Mouse (Mus musculus) urinary bladder, postnatal 14 days (tissue): ENCODE results near the gene Nog.

Experiments
- DNase-seq: peaks from one replicate; pipeline ENCODE4 v3.0.0; 2021; ENCODE audit warnings: low spot score

Gene Nog

DNA sequence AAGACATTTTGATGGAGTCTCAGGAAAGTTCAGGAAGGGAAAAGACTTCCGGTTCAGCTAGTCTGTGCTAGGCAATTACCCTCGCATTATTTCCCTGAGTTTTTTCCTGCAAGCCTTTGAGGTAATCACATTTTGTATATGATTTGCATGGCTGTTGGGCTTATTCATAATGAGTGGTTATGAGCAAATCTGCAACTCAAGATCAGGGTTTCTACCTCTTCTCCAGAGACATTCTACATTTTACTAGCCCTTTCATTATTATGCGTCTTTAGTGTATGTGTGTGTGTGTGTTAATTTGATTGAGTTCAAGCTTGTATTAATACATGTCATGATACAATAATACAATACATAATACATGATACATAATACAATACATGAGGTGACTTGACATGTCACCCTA is 34.6 kb downstream of the Nog start:
- DNase-seq: no peak

DNA sequence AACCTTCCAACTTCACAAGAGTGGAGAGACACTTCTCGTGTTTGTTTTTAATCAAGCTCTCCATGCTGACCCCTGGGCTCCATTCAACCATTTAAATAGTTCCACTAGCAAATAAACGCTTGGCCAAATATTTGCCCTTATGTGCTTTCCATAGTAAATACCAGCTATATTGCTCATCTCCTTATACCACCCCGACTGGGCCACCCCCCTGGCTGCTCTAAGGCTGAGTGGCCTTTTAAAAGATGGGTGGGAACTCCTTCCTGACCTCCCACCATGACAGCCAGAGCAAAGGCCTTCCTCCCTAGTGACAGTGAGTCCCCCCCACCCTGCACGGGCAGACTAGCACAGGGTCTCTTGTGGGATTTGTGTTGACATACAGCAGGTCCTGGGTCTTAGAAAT is 37.1 kb downstream of the Nog start:
- no peak for DNase-seq

DNA sequence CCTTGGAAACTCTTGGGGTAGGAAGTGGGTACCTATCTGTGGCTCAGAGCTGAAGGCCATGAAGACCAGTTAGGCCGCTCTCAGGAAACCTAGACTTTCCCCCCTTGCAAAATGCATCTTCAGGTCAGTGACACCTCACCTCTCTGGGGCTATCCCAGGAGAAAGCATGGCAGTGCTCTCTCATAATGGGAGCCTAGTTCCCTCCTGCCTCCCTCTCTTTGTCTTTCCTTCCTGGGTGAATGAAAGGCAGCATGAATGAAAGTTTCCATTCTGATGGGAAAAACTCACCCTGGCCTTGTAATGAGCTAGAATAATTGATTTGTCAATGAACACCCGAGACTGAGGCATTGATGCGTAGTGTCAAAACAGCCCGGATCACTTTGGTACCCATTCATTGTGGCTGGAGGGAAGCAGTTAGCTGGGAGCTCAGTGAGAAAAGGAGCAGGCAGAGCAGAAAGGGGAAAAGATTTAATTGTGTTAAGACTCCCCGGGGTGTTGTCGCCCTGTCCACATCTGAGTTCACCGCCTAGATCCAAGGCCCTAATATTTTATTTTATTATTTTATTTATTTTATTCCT is 42.7 kb downstream of the Nog start:
- DNase-seq: no peak

DNA sequence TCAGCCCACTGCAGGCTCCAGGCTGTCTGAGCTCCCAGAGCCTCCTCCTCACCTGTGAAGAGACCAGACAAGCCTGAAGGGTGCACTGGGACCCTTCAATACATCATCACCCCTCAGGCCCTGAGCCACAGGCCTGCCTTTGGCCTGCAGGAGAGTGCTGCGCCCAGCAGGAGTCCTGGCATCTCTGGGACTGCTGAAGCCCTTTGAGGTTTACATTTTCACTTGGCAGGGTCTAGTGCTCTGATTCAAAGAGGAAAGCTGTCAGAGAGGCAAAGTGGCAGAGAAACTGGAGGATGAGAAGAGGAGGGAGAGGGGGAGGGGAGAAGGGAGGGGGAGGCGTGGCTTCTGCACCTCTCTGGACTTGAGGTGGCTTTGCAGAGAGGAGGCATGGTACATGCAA is 44.2 kb downstream of the Nog start:
- no peak for DNase-seq

DNA sequence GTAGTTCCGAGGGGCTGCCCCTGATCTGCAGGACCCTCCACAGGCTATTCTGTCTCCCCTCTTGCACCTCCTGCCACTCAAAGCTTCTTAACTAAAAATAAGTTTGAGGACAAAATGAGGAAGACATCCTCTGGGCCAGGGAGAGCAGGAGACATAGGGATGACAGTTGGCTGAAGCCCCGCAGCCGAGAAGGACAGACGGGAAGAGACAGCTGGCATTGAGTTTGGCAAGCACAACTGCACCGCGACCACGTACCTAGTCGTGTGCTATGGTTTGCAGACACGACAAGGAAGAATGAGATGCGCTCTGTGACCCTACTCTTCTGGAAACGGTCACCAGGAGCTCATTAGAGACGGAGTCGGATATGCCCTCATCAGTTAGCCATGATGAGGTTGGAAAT is 48.2 kb downstream of the Nog start:
- no peak for DNase-seq
